Mouse (Mus musculus) 416B (cell line): ENCODE measurements at regions not wholly inside any gene's neighbourhood (a gene's known extent, or its start where the extent isn't known, plus 50 kb on each side); places are given as distances from the start of the nearest gene placed in this dataset.

Experiments used
- DNase-seq: peaks from one replicate; pipeline ENCODE4 v3.0.0; 2011; ENCODE audit warnings: low read depth

GRCm38 (mm10) chr9:115611713-115612112 is 297.5 kb upstream of the Gadl1 start:
- DNase-seq = peak; percentile 48

GRCm38 (mm10) chr9:115612908-115613307 is 296.3 kb upstream of the Gadl1 start:
- DNase-seq = no peak

DNA sequence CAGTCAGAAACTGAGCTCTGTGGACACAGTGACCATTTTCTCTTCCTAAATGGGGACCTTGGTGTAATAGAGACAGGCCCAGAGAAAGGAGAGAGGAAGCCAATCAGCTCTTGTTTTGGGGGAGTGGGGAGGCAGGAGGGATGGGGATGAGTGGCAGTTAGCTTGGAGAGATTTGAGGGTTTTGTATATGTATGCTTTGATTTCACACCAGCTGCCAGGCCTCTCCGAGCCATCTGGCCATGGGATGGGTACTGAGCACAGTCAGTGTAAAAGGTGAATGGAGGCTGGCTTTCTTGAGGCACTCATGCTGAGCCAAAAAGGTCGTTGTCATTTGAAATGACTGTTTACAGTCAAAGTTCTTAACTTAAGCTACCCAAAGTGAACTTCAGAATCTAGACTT is 295.2 kb upstream of the Gadl1 start:
- no peak for DNase-seq

DNA sequence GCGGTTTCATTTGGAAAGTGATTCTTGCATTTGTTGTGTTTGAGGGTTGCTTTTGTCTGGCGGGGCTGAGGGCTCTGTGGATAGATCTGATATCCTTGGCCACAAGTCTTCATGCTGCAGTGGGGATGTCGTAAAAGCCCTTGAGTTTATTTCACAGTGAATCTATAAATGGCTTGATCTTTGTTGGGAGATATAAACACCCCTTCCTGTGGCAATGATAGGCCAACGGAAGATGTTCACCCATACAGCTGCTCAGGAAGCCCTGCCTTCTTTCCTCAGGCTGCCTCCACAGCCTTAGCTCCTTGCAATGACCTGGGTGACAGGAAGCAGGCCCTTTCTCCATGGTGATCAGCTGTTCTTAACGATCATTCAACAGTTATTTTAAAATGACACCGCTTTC is 291.3 kb upstream of the Gadl1 start:
- DNase-seq = peak; percentile 9

DNA sequence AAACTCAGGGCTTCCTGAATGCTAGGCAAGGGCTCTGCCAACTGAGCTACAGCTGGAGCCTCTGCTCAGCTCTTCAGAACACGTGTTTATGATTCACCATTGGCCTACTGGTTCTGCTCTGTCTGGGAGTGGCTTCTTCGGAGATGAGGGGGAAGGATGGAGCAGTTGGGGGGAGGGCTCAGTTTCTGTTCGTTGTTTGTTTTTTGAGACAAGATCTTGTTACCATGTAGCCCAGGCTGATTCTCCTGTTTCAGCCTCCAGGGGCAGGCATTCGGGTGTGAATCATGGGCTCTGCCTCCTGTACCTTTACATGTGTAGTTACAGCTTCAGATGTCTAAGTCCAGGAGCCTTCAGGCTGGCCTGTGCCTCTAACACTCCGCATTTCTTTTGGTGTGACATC is 285.3 kb upstream of the Gadl1 start:
- DNase-seq = peak; percentile 48

GRCm38 (mm10) chr9:115624721-115625496 is 284.3 kb upstream of the Gadl1 start:
- no peak for DNase-seq

DNA sequence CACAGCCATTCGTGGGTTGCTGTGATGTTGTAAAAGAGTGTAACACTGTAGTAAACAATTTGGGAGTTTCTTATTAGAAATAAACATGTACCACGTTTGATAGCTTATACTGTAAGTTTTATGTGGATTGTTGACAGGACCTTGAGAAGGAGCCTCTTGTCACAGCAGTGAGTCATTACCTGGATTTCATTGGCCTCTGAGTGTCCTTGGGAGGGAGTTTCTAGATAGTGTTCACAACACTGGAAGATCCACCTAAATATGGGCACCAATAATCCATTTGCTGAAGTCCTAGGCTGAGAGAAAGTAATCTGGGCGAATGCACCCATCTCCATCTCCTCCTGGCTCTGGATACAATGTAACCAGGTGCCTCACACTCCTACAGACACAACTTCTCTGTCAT is 281.7 kb upstream of the Gadl1 start:
- no peak for DNase-seq

DNA sequence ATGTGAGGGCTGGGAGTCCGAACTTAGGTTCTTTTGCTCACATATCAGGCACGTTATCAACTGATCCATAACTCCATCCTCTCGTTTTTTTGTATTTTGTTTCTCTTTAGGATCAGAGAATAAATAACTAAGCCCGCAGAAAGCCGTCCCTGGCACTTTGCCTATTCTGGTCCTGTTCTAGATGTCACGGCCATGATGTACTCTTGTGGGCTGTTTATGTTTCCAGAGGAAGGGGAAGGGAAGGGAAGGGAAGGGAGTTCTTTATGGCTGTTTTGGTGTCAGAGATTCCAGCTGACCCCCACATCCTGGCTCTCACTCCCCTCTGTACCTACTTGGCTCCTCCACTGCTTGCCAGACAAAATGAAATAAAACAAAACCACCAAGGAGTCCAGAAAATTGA is 272.1 kb upstream of the Gadl1 start:
- DNase-seq = no peak

- no peak for DNase-seq
Measured at GRCm38 (mm10) chr9:115640781-115641180, 268.5 kb upstream of the Gadl1 start.

GRCm38 (mm10) chr9:115642032-115642431 is 267.2 kb upstream of the Gadl1 start:
- no peak for DNase-seq

DNA sequence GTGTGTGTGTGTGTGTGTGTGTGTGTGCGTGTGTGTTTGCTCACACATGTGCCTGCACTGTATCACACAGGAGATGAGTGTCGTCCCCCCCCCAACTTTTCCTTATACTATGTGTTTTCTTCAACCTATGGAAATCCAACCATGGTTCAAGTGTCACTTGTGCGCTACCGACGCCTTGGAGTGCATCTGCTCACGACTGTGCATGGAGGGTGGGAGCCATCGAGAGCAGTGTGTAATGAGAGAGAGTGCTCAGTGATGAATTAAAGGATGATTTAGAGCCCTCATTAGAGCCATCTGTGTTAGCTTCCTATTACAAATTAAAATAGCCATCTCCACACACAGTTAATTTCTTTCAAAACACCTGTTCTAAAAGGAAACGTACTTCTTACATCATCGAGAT is 264.3 kb upstream of the Gadl1 start:
- no peak for DNase-seq

GRCm38 (mm10) chr9:115646226-115646625 is 263.0 kb upstream of the Gadl1 start:
- DNase-seq = no peak

DNA sequence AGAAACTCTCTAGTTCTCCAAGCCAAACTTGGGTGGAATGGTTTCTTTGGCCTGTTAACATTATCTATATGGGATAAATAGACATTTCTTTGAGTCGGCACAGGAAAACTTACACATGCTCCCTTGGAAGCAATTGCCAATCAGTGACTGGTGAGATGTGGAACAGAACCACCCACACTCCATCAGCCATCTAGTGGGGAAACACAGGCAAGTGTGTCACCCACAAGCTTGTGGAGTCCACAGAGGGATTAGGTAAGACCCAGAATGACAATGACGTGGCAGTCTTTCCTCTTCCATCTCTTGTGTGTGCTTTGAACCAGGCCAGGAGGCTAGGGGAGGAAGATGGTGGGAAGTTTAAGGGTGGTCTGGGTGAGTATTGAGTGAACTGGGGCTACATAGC is 257.5 kb upstream of the Gadl1 start:
- DNase-seq = no peak

DNA sequence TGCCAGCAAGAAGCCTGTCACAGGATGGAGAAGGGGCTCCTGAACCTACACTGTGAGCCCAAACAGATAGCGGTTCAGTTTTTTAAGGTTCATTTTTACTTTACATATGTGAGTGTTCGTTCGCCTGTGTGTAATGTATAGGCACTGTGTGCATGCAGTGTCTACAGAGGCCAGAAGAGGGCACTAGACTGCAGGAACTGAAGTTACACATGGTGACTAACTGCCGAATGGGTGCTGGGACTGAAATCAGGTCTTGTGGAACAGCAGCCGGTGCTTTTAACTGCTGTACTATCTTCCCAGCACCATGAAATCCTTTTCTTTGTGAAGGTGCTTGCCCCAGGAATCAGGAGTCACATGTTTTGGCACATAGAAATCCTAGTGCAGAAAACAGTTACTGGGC is 256.1 kb upstream of the Gadl1 start:
- no peak for DNase-seq

DNA sequence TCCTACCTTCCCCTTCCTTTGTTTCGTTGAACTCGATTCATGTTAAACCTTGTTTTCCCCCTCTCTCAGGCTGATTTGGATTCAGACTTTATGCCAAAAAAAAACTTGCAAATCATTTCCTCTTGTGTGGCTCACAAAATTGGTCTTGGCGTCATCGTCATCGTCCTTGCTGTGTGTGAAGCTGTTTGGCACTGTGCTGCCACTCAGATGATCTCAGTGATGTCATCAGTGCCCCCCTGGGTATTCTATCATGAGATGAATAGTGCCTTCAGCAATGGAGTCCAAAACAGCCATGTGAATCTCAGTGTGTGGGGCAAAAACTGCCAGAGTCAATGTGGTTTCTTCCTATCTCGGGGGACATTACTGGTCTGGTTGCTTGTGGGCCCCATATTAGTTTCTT is 254.3 kb upstream of the Gadl1 start:
- DNase-seq = no peak

DNA sequence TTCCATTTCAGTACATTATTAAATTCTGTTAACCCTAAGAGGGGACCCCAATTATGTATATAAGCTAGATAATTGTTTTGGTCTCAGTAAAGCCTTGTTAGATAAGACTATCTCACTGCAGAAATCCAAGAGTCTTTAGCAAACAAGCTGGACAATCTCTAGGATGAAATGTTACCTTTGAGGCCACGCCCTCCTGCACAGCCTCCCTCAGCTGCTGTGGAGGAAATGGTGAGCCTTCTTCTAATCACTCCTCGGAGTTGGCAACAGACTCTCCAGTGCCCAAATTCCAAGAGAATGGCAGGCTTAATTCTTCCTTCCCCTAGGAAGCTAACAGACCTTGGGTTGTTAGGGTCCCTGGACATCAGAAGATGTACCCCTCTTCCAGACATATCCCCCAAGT is 252.7 kb upstream of the Gadl1 start:
- DNase-seq = no peak

DNA sequence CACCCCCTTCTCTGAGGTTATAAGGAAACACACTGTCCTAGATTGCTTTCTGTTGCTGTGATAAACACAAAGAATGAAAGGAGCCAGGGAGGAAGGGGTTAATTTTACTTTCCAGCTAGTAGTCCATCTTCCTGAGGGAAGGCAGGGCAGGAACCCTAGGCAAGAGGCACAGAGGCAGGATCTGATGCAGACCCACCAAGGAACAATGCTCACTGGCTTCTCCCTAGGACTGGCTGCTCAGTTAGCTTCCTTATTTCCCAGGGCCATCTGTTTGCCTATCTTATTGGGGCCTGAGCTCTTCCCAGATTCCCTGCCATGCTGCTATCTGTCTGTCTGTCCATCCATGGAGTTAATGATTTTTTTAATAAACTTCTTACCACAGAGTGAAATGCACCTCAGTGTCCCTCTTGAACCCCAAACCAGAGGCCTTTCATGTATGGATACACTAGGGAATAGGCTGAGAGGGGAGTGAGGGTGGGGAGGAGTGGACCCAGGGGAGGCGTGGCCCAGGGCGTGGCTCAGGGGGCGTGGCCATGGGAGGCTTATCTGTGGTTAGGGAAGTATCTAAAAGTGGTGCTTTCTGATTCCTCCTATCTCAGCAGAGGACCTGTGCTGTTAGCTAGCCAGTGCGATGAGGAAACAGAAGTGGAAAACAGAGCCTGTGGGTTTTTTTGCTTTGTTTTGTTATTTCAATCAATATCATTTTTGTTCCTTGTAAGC is 252.1 kb upstream of the Gadl1 start:
- DNase-seq = peak; percentile 4

DNA sequence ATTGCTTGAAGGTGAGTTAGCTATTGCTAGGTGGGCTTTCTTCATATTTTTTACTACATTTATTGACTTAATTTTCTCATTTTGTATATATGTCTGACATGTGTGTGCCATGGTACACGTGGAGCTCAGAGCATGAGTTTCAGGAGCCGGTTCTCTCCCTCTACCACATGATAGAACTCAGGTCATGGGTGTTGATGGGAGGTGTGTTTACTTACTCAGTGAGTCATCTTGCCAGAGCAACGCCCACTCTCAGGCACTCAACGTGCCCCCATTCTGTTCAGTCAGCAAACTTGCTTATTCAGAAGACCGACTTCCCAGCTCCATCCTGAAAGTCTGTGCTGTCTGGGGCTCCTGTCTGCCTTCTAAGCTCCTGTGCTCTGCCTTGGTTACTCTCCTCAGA is 250.8 kb upstream of the Gadl1 start:
- DNase-seq = no peak

DNA sequence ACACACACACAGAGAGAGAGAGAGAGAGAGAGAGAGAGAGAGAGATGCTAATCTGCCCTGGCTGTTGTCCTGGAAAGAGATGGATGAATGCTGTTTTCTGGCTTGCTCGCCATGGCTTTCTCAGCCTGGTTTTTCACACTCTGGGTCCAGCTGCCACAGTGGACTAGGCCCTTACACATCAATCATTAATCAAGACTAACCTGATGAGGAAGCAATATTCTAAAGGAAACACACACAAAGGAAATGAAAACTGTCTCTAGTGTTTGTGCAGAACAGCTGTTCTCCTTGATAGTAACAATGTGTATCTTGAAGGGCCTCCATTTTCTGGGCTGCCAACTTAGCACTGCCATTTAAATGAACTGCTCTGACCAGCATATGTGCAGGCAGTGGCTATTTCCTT is 248.9 kb upstream of the Gadl1 start:
- no peak for DNase-seq

- no peak for DNase-seq
Measured at GRCm38 (mm10) chr9:115661834-115662425, 247.3 kb upstream of the Gadl1 start.

- no peak for DNase-seq
Measured at GRCm38 (mm10) chr9:115665337-115666004, 243.8 kb upstream of the Gadl1 start.

- DNase-seq = no peak
Measured at GRCm38 (mm10) chr9:115666530-115666929, 242.7 kb upstream of the Gadl1 start.
